Mouse (Mus musculus): ENCODE results near the gene Cnnm3. TPM values are rescaled to one million over a fixed set of nuclear protein-coding genes. Genes with fewer than 3 reads are reported as not detected.
"Not testable (repeated sequence)": the region's sequence is repeated elsewhere in the genome, so short reads cannot be mapped to it uniquely, and the experiment has no call there.

Cnnm3 gene
- polyA plus RNA-seq, 1 experiment = 10.9 TPM

DNA sequence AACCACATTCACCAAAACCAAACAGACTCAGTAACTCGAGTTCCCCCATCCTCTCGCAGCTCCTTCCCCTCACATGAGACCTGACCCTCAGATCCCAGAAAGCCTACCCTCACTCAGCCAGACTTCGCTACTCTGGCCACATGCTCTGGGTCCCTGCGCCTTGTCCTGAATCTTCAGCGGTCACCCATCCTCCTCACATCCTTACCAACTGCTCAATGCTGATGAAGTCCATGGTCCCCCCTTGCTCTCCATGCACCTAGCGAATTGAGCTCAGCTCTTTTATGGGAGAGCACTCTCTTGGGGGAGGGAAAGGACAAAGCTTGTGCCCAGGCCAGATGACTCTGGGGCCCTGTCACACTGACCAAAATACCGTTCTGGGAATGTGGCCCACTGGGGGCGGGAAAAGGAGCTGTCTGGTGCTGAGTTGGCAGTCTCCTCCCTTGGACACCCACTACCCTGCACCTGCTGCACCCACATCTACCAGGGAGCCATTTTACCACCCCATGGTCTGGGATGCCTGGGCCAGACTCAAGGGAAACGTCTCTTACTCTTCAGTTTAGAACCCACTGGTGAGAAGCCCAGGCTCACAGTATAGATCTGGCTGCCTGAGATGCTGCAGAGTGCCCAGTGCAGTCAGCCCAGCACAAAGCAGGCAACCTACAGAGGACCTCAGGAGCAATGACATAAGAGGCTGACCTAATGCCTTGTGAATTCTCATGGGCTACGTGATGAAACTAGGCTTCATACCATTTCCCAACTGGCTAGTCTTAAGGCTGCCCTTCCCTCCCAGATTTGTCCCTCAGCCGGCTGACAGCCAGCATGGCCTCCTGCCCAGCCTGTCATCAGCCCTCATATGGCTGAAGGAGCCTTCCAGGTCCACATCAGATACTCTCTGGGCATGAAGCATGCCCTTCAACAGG lies 24.1 kb downstream of the Cnnm3 start:
- no peak overlapping the region for H3K27ac ChIP-seq (ENCODE audit: control insufficient read depth, insufficient read depth, low read depth, low read length, poor library complexity)
- 84% methylated on average over 11 of the region's 11 CpGs for WGBS
- no peak overlapping the region for H3K4me3 ChIP-seq (replicated peaks; ENCODE audit: control insufficient read depth, low read depth, low read length)
- H3K4me1 ChIP-seq (ENCODE audit: control insufficient read depth, insufficient read depth, low read length) = no peaks in the 10 kb centered on the region
- no peak for TF ChIP-seq POLR2A (IDR thresholded peaks at IDR 0.05; ENCODE audit: borderline replicate concordance, control insufficient read depth, low read depth, low read length)
- no peak for TF ChIP-seq CTCF (IDR thresholded peaks at IDR 0.05; ENCODE audit: control insufficient read depth, insufficient read depth, low read length)

DNA sequence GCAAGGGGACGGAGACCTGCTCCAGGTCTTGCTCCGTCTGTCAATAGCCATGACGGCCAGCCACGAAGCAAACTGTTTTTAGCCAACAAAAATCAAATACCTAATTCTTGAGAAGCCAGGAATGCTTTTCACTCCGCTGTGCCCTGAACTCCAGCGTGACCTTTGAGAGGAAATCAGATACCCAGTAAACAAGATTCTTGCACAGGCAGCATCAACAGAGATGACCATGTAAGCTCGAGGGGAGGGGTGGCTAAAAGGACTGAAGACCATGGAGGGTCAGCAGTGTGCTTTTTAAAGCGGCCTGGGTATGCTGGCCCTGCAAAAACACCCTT lies 24.7 kb downstream of the Cnnm3 start:
- WGBS = 85% methylated on average over 8 of the region's 8 CpGs
- no peaks in the 10 kb centered on the region for H3K4me1 ChIP-seq (ENCODE audit: control insufficient read depth, insufficient read depth, low read length)
- TF ChIP-seq CTCF (IDR thresholded peaks at IDR 0.05; ENCODE audit: control insufficient read depth, insufficient read depth, low read length) = no peak
- no peak for TF ChIP-seq POLR2A (IDR thresholded peaks at IDR 0.05; ENCODE audit: borderline replicate concordance, control insufficient read depth, low read depth, low read length)
- no peak overlapping the region for H3K27ac ChIP-seq (ENCODE audit: control insufficient read depth, insufficient read depth, low read depth, low read length, poor library complexity)
- H3K4me3 ChIP-seq (replicated peaks; ENCODE audit: control insufficient read depth, low read depth, low read length) = no peak overlapping the region

DNA sequence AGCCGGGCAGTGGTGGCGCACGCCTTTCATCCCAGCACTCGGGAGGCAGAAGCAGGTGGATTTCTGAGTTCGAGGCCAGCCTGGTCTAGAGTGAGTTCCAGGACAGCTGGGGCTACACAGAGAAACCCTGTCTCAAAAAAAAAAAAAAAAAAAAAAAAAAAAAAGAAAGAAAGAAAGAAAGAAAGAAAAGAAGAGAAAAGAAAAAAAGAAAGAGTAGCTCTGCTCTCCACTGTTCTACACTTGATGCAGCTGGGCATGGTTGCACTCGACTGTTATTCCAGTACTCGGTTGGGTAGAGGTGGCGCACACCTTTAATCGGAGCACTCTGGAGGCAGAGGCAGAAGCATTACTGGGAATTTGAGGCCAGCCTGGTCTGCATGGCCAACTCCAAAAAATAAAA lies 25.1 kb downstream of the Cnnm3 start, which contains the start of gene Ankrd23:
TSS of gene Ankrd23 (minus strand) at position 101 of the 400 bp plus-strand sequence.
- WGBS = 92% methylated on average over 9 of the region's 9 CpGs
- H3K4me1 ChIP-seq (ENCODE audit: control insufficient read depth, insufficient read depth, low read length); H3K27ac ChIP-seq (ENCODE audit: control insufficient read depth, insufficient read depth, low read depth, low read length, poor library complexity); H3K4me3 ChIP-seq (replicated peaks; ENCODE audit: control insufficient read depth, low read depth, low read length): not testable (repeated sequence)

DNA sequence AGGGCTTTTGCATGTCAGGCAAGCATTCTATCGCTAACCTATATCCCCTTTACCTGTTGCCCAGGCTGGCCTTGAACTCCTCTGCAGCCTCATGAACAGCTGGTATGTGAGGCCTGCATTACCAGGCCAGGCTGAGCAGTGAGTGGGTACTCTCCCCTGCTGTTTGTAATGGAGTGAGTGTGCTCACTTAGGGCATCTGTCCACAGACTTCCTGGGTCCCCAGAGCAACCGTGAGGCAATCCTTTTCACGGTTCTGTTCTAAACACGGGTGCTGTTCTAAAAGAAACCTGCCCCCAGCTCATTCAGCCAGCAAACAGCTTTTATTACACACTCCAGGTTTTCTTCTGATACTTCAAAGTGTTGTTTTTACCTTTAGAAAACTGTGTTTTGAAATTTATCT lies 27.1 kb downstream of the Cnnm3 start:
- Histone ChIP-seq H3K4me3 (replicated peaks; ENCODE audit: control insufficient read depth, low read depth, low read length) (no peak overlapping the region), H3K4me1 (ENCODE audit: control insufficient read depth, insufficient read depth, low read length) (no peaks in the 10 kb centered on the region), H3K27ac (ENCODE audit: control insufficient read depth, insufficient read depth, low read depth, low read length, poor library complexity) (no peak overlapping the region)
- TF ChIP-seq POLR2A (IDR thresholded peaks at IDR 0.05; ENCODE audit: borderline replicate concordance, control insufficient read depth, low read depth, low read length) (no peak), CTCF (IDR thresholded peaks at IDR 0.05; ENCODE audit: control insufficient read depth, insufficient read depth, low read length) (no peak)
- 56% methylated on average over 4 of the region's 4 CpGs for WGBS

DNA sequence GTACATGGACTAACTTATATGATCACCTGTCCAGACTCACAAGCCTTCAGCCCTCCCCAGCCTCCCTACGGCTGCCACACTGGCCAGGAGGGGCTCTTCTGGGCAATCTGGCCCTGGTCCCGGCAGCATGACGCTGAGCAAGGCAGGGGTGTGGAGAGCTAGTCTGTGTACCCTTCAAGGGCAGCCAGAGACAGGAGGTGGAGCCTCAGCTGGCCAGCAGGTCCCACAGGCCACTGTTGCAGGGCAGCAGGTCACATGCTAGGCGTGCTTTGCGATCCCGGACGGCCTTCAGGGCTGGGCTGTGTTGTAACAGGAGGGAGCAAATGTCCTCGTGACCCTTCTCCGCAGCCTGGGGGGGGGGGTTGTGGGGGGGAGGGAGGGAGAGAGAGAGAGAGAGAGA lies 27.5 kb downstream of the Cnnm3 start, which contains the start of gene Gm42417:
TSS of gene Gm42417 (minus strand) at position 244 of the 400 bp plus-strand sequence.
- Histone ChIP-seq H3K4me1 (ENCODE audit: control insufficient read depth, insufficient read depth, low read length) (no peaks in the 10 kb centered on the region), H3K27ac (ENCODE audit: control insufficient read depth, insufficient read depth, low read depth, low read length, poor library complexity) (no peak within 1 kb of the TSS), H3K4me3 (replicated peaks; ENCODE audit: control insufficient read depth, low read depth, low read length) (no peak within 1 kb of the TSS)
- WGBS = 74% methylated on average over 9 of the region's 9 CpGs
- no peak for TF ChIP-seq CTCF (IDR thresholded peaks at IDR 0.05; ENCODE audit: control insufficient read depth, insufficient read depth, low read length)
- TF ChIP-seq POLR2A (IDR thresholded peaks at IDR 0.05; ENCODE audit: borderline replicate concordance, control insufficient read depth, low read depth, low read length) = no peak

DNA sequence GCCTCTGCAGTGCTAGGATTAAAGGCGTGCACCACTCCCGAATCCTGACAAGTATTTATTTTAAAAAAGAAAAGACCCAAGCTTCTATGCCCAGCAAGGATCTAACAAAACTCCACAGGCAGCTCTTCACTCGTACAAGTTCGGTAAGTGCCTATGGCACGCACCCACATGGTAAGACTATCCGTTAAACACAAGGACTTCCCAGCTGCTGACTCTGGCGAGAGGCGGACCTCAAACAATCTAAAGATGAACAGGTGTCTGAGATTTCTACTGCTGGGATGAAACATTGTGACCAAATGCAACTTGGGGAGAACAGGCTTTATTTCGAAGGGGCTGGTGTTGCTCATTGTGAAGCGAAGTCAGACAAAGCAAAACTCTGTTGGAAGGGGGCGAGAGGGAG lies 28.5 kb downstream of the Cnnm3 start:
- 87% methylated on average over 11 of the region's 11 CpGs for WGBS

DNA sequence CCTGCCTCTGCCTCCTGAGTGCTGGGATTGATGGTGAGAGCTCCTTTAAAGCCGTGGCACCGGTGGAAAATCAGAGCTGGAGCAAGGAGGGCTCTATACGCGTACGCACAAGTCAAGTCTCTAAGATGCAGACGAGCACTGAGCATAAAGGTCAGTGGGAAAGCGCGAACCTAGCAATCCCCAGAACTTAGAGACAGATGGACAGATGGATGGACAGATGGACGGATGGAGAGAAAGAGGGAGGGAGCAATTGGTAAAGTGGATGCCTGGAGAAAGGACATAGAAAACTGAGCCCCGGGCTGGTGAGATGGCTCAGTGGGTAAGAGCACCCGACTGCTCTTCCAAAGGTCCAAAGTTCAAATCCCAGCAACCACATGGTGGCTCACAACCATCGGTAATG lies 29.1 kb downstream of the Cnnm3 start:
- H3K4me1 ChIP-seq (ENCODE audit: control insufficient read depth, insufficient read depth, low read length) = no peaks in the 10 kb centered on the region
- H3K4me3 ChIP-seq (replicated peaks; ENCODE audit: control insufficient read depth, low read depth, low read length) = no peak overlapping the region
- WGBS = 91% methylated on average over 12 of the region's 12 CpGs
- H3K27ac ChIP-seq (ENCODE audit: control insufficient read depth, insufficient read depth, low read depth, low read length, poor library complexity) = no peak overlapping the region
- TF ChIP-seq POLR2A (IDR thresholded peaks at IDR 0.05; ENCODE audit: borderline replicate concordance, control insufficient read depth, low read depth, low read length) (no peak), CTCF (IDR thresholded peaks at IDR 0.05; ENCODE audit: control insufficient read depth, insufficient read depth, low read length) (no peak)

More for the DNA sequence above, 28.5 kb downstream of the Cnnm3 start:
- Histone ChIP-seq H3K4me3 (replicated peaks; ENCODE audit: control insufficient read depth, low read depth, low read length) (no peak overlapping the region), H3K27ac (ENCODE audit: control insufficient read depth, insufficient read depth, low read depth, low read length, poor library complexity) (no peak overlapping the region), H3K4me1 (ENCODE audit: control insufficient read depth, insufficient read depth, low read length) (no peaks in the 10 kb centered on the region)
- TF ChIP-seq POLR2A (IDR thresholded peaks at IDR 0.05; ENCODE audit: borderline replicate concordance, control insufficient read depth, low read depth, low read length) (no peak), CTCF (IDR thresholded peaks at IDR 0.05; ENCODE audit: control insufficient read depth, insufficient read depth, low read length) (no peak)

DNA sequence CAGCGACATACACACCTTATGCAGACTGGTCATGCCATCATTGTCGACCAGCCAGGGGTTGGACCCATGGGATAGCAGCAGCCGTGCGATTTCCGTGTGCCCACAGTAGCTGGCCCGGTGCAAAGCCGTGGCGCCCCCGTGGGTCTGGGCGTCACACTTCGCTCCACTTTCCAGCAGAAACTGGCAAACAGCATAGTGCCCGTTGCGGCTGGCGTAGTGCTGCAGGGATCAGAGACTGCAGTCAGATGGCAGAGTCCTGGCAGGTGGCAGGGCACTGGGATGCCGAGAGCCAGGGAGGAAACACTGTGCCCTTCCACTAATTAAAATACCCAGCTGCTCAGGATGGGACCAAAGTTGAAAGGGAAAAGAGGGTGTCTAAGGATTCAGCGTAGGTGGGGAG lies 30.2 kb downstream of the Cnnm3 start:
- TF ChIP-seq CTCF (IDR thresholded peaks at IDR 0.05; ENCODE audit: control insufficient read depth, insufficient read depth, low read length) (no peak), POLR2A (IDR thresholded peaks at IDR 0.05; ENCODE audit: borderline replicate concordance, control insufficient read depth, low read depth, low read length) (no peak)
- H3K4me3 ChIP-seq (replicated peaks; ENCODE audit: control insufficient read depth, low read depth, low read length) = no peak overlapping the region
- H3K27ac ChIP-seq (ENCODE audit: control insufficient read depth, insufficient read depth, low read depth, low read length, poor library complexity) = no peak overlapping the region
- H3K4me1 ChIP-seq (ENCODE audit: control insufficient read depth, insufficient read depth, low read length) = no peaks in the 10 kb centered on the region; the same call in 1 of the 2 replicates
- WGBS = 93% methylated on average over 16 of the region's 16 CpGs
